Mouse (Mus musculus) liver, embryonic 14.5 days (tissue): ENCODE data around the gene Tyrobp.

Experiments
- CTCF ChIP-seq: IDR thresholded peaks from 2 replicates; pipeline ENCODE4 v1.5.1; 2016; ENCODE audit warnings: antibody characterized with exemption, low read depth, control low read depth
- EP300 ChIP-seq: IDR thresholded peaks from 2 replicates; pipeline ENCODE4 v1.6.1; 2016; ENCODE audit warnings: antibody characterized with exemption, low read depth

GRCm38 (mm10) chr7:30393631-30394030 is 19.9 kb upstream of the Tyrobp start:
- TF ChIP-seq CTCF: no peak
- TF ChIP-seq EP300: no peak
